Mouse (Mus musculus): Measurements from ENCODE around the gene Lsm11. TPM values are rescaled to one million over a fixed set of nuclear protein-coding genes. Genes with fewer than 3 reads are reported as not detected.
A peak's percentile ranks its signal among the peaks of the same experiment; 100 is the strongest.

Gene Lsm11
- 1.0 and 1.2 TPM in 2 replicates for polyA plus RNA-seq (2012)

GRCm38 (mm10) chr11:45944643-45945156 is at the start of gene Lsm11:
TSS of gene Lsm11 (minus strand) at chr11:45944935.
- TF ChIP-seq GATA1 (IDR thresholded peaks at IDR 0.05; ENCODE audit: low read length), result no peak
- no peak for TF ChIP-seq TAL1 (IDR thresholded peaks at IDR 0.05; ENCODE audit: low read length)
- no peaks in the 10 kb centered on the region for H3K9me3 ChIP-seq (ENCODE audit: control insufficient read depth, low read length)
- H3K27me3 ChIP-seq (ENCODE audit: control insufficient read depth), result no peaks in the 10 kb centered on the region
- peak within 1 kb of the TSS; percentile 91 for H3K4me3 ChIP-seq (replicated peaks)
- H3K4me1 ChIP-seq (ENCODE audit: control insufficient read depth), result peaks cover 28% of the 10 kb centered on the region
- H3K36me3 ChIP-seq (ENCODE audit: control insufficient read depth), result peaks cover 30% of the 10 kb centered on the region

- TF ChIP-seq GATA1 (IDR thresholded peaks at IDR 0.05; ENCODE audit: low read length) (no peak), TAL1 (IDR thresholded peaks at IDR 0.05; ENCODE audit: low read length) (no peak)
- Histone ChIP-seq H3K27me3 (ENCODE audit: control insufficient read depth) (peaks cover 7% of the 10 kb centered on the region), H3K4me3 (replicated peaks) (no peak overlapping the region), H3K9me3 (ENCODE audit: control insufficient read depth, low read length) (no peaks in the 10 kb centered on the region), H3K4me1 (ENCODE audit: control insufficient read depth) (no peaks in the 10 kb centered on the region; the same call in 1 of the 2 replicates), H3K36me3 (ENCODE audit: control insufficient read depth) (no peaks in the 10 kb centered on the region)
Measured at GRCm38 (mm10) chr11:45992087-45992486, 47.4 kb upstream of the Lsm11 start.

DNA sequence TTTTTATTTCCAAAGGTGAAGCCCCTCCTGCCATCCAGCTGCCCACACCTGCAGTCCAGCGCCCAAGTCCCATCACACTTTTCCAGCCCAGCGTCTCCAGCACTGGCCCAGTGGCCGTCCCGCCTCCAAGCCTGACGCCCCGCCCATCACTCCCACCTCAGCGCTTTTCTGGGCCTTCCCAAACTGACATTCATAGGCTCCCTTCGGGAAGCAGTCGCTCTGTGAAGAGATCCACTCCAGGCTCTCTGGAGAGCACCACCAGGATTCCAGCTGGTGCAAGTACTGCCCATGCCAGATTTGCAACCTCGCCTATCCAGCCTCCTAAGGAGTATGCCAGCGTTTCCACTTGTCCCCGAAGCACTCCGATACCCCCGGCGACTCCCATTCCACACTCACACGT is 46.9 kb upstream of the Lsm11 start:
- no peaks in the 10 kb centered on the region for H3K36me3 ChIP-seq (ENCODE audit: control insufficient read depth)
- no peaks in the 10 kb centered on the region for H3K9me3 ChIP-seq (ENCODE audit: control insufficient read depth, low read length)
- H3K4me3 ChIP-seq (replicated peaks), result no peak overlapping the region
- H3K27me3 ChIP-seq (ENCODE audit: control insufficient read depth), result peaks cover 7% of the 10 kb centered on the region
- TF ChIP-seq TAL1 (IDR thresholded peaks at IDR 0.05; ENCODE audit: low read length), result no peak
- no peaks in the 10 kb centered on the region; the same call in 1 of the 2 replicates for H3K4me1 ChIP-seq (ENCODE audit: control insufficient read depth)

DNA sequence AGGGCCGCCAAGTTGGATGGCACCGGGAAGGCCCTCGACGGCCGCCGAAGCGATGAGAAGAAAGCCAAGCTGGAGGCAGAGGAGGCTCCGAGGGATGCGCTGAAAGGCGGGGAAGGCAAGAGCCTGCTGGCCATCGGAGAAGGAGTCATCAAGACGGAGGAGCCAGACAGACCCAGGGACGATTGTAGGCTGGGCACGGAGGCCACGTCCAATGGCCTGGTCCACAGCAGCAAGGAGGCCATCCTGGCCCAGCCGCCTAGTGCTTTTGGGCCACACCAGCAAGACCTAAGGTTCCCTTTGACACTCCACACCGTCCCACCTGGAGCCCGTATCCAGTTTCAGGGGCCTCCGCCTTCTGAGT is 36.1 kb upstream of the Lsm11 start:
- no peaks in the 10 kb centered on the region for H3K36me3 ChIP-seq (ENCODE audit: control insufficient read depth)
- H3K4me3 ChIP-seq (replicated peaks), result peak overlapping the region; percentile 57
- peaks cover 12% of the 10 kb centered on the region for H3K4me1 ChIP-seq (ENCODE audit: control insufficient read depth)
- TF ChIP-seq TAL1 (IDR thresholded peaks at IDR 0.05; ENCODE audit: low read length), result no peak
- no peak for TF ChIP-seq GATA1 (IDR thresholded peaks at IDR 0.05; ENCODE audit: low read length)
- peaks cover 40% of the 10 kb centered on the region for H3K27me3 ChIP-seq (ENCODE audit: control insufficient read depth)
- peaks cover 7% of the 10 kb centered on the region for H3K9me3 ChIP-seq (ENCODE audit: control insufficient read depth, low read length)

GRCm38 (mm10) chr11:45979946-45980892 is 35.5 kb upstream of the Lsm11 start, which contains the start of gene Sox30:
TSS of gene Sox30 (plus strand) at chr11:45980310.
- Histone ChIP-seq H3K27me3 (ENCODE audit: control insufficient read depth) (peaks cover 40% of the 10 kb centered on the region), H3K36me3 (ENCODE audit: control insufficient read depth) (no peaks in the 10 kb centered on the region), H3K4me1 (ENCODE audit: control insufficient read depth) (peaks cover 12% of the 10 kb centered on the region), H3K9me3 (ENCODE audit: control insufficient read depth, low read length) (peaks cover 7% of the 10 kb centered on the region), H3K4me3 (replicated peaks) (peak within 1 kb of the TSS; percentile 57)
- TF ChIP-seq GATA1 (IDR thresholded peaks at IDR 0.05; ENCODE audit: low read length) (no peak), TAL1 (IDR thresholded peaks at IDR 0.05; ENCODE audit: low read length) (no peak)

- Histone ChIP-seq H3K27me3 (ENCODE audit: control insufficient read depth) (peaks cover 30% of the 10 kb centered on the region), H3K4me3 (replicated peaks) (no peak overlapping the region), H3K36me3 (ENCODE audit: control insufficient read depth) (no peaks in the 10 kb centered on the region), H3K4me1 (ENCODE audit: control insufficient read depth) (peaks cover 12% of the 10 kb centered on the region), H3K9me3 (ENCODE audit: control insufficient read depth, low read length) (peaks cover 7% of the 10 kb centered on the region)
- TF ChIP-seq TAL1 (IDR thresholded peaks at IDR 0.05; ENCODE audit: low read length) (no peak), GATA1 (IDR thresholded peaks at IDR 0.05; ENCODE audit: low read length) (no peak)
Measured at GRCm38 (mm10) chr11:45976061-45976460, 31.3 kb upstream of the Lsm11 start.

- no peaks in the 10 kb centered on the region for H3K4me1 ChIP-seq (ENCODE audit: control insufficient read depth)
- H3K27me3 ChIP-seq (ENCODE audit: control insufficient read depth), result peaks cover 14% of the 10 kb centered on the region
- no peaks in the 10 kb centered on the region for H3K9me3 ChIP-seq (ENCODE audit: control insufficient read depth, low read length)
- H3K36me3 ChIP-seq (ENCODE audit: control insufficient read depth), result no peaks in the 10 kb centered on the region
- H3K4me3 ChIP-seq (replicated peaks), result no peak overlapping the region
- TF ChIP-seq TAL1 (IDR thresholded peaks at IDR 0.05; ENCODE audit: low read length) (no peak), GATA1 (IDR thresholded peaks at IDR 0.05; ENCODE audit: low read length) (no peak)
Measured at GRCm38 (mm10) chr11:45974466-45974865, 29.7 kb upstream of the Lsm11 start.

DNA sequence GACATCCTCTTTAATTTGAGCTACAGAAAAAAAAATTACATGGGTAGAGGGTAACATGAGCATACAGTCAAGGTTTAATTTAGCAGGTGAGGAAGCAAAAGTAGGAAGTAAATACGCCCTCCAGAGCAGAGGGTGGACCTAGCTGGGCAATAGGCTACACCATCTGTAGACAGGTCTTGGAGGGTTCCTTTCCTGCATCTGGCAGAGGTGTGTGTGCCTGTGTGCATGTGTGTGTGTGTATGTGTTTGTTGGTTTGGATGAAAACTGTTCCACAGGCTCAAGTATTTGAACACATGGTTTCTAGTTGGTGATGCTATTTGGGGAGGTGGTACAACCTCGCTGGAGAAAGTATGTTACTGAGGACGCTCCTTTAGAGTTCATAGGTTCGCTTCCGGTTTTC is 28.9 kb upstream of the Lsm11 start:
- no peaks in the 10 kb centered on the region for H3K4me1 ChIP-seq (ENCODE audit: control insufficient read depth)
- TF ChIP-seq TAL1 (IDR thresholded peaks at IDR 0.05; ENCODE audit: low read length) (no peak), GATA1 (IDR thresholded peaks at IDR 0.05; ENCODE audit: low read length) (no peak)
- H3K4me3 ChIP-seq (replicated peaks), result no peak overlapping the region
- H3K9me3 ChIP-seq (ENCODE audit: control insufficient read depth, low read length), result no peaks in the 10 kb centered on the region
- H3K36me3 ChIP-seq (ENCODE audit: control insufficient read depth), result no peaks in the 10 kb centered on the region
- peaks cover 7% of the 10 kb centered on the region for H3K27me3 ChIP-seq (ENCODE audit: control insufficient read depth)

DNA sequence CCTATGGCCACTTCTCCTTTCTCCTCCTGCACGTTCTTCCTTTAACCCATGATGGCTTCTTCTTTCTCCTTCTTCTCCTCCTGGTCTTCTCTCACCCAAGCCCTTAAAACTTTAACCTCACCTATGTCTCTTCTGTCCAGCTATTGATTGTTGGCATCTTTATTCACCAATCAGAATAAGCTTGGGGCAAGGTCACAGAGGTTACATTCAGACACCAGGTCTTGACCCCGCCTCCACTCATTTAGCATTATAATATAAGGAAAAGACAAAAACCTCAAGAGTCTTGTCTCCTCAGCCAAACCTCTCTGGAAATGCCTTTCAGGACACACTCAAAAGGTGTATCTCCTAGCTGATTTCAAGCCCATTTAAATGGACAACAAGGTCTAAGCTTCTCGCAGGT is 23.7 kb upstream of the Lsm11 start:
- TF ChIP-seq TAL1 (IDR thresholded peaks at IDR 0.05; ENCODE audit: low read length) (no peak), GATA1 (IDR thresholded peaks at IDR 0.05; ENCODE audit: low read length) (no peak)

More for the DNA sequence above, 23.7 kb upstream of the Lsm11 start:
- Histone ChIP-seq H3K27me3 (ENCODE audit: control insufficient read depth) (no peaks in the 10 kb centered on the region; the same call in 1 of the 2 replicates), H3K9me3 (ENCODE audit: control insufficient read depth, low read length) (no peaks in the 10 kb centered on the region), H3K4me3 (replicated peaks) (no peak overlapping the region), H3K36me3 (ENCODE audit: control insufficient read depth) (no peaks in the 10 kb centered on the region), H3K4me1 (ENCODE audit: control insufficient read depth) (no peaks in the 10 kb centered on the region)

All from erythroblast, embryonic 14.5 days (primary cell).